Mouse (Mus musculus) frontal cortex, postnatal 25 days (tissue): ENCODE data around the gene Atox1.

Experiments
- DNase-seq, 2 experiments: peaks; one replicate each; pipeline ENCODE4 v3.0.0; 2022; ENCODE audit warnings: low spot score in 2 of 2

The Atox1 gene

DNA sequence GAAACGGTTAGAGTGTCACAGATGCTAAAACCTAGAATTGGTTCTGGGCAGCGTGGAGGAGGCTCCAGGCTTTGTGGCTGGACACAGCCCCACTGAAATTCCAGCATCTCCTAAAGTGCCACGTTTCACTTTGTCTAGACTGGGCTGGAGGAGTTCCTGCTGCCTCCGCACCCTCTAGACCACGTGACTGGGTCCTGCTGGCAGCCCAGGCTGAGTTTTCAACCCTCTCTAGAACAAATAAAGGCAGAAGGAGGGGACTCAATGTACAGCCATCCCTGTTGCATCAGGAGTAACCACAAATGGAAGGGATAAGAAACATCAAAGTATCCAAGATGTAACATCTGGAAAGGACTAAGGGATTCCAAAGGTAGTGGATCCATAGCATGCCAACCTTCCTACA is 46.7 kb downstream of the Atox1 start:
- no peak for DNase-seq

DNA sequence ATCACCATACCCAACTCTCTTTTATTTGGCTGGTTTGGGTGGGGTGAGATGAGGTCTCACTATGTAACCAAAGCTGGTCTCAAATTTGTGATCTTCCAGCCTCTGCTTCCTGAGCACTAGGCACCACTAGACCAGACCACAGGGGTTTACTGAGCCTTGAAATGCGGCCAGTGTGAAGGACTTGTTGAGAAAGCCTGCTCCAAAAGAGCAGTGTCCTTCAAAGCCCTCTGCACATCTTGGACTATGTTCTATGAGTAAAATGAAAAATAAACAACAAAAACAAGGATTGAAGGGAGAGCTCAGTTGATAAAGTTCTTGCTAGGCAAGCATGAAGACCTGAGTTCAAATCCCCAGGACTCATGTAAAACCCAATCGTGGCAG is 47.6 kb downstream of the Atox1 start:
- DNase-seq, result no peak

DNA sequence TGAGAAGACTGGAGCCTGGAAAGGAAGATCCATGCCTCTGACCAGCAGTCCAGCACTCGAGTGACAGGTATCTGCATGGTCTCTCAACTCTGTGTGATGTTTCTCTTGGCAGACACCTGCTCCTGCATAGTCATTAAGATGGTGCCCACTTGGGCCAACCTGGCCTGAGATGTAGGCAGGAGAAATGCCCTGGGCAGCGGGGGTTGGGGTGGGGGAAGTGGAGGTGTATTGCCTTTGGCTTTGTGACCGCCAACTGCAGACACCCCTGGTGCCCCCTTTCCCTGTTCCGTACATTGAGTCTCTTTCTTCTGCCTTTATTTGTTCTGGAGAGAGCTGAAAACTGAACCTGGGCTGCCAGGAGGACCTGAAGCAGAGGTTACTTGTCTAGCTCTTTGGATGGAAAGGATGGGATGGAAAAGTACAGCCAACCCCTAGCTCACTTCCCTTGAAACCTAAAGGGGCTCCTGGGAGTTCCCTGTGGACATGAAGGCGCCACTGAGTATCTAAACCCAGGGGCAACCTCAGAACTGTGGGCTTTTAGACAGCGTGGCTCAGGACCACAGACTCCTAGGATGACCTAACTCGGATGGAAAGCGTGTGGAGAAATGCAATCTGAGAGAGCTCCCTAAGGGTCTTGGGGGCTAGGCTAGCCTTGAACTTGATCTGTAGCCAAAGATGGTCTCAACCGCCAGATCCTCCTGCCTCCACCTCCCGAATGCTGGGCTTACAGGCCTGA is 48.2 kb downstream of the Atox1 start:
- no peak for DNase-seq

DNA sequence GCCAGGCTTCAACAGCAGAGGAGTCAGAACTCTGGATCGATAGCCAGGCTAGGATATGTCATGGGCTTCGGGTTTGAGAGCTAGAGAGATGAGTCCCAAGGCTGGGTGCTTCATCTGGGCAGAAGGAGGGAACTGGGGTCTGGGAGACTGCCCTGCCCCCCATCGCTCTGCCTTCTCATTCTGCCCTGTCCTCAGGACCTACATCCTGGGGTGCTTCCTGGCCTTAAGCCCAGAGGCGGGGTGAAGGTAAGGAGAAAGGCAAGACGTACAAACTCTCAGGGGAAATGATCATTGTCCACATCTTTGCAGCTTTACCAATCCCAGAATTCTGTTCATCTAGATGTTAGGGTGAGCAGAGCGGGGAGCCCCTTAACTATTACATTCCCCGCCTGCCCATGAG is 49.0 kb downstream of the Atox1 start:
- no peak for DNase-seq

DNA sequence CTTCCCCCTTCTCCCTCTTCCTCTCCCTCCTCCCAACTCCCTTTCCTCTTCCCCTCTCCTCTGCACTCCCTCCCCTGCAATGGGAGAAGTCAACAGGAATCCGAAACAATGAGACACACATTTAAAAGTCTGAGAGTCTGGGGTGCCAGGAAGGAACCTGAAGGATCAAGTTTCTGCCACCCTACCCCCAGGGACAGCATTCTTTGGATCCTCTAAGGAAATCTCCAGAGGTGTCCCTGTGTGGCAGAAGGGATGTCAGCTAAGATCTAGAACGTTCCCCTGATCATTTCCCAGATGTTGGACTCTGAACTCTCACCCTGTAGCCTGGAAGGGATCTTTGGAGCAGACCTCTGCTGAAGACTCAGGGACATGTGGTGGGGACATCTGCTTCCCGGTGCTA is 50.5 kb downstream of the Atox1 start:
- DNase-seq, result no peak

DNA sequence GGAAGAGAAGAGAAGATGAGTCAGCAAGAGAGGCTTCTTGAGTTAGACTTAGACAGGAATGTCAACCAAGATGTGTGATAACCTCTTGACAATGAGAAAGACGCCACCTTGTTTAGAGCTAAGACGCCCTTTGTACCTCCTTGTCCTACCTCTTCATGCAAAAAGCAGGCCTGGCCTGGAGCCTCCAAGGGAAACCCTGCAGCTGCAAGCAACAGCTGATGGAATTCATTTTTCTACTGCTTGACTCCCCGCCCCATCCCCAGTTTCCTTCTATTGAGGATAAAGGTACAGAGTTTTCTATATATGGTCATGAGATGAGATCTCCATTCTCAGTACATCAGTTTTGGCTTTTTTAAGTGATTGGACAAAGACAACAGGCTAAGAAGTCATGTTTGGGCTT is 51.0 kb downstream of the Atox1 start:
- DNase-seq, result no peak

DNA sequence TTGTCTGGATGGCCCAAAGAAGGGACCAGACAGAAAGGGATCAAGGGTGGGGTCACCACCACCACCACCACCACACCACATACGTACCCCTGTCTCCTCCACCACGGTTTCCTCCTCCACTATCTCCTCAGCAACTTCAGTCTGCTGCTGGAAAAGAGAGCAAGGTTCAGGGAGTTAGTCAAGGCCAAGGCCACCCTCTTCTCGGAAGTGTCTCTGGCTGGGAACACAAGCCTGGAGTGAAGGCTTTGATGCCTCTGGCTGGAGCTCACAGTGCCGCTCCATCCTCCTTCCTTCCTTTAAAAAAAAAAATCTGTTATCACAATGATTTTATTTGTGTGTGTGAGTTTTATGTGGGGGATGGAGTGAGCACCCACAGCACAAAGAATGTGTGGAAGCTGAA is 53.9 kb downstream of the Atox1 start:
- DNase-seq, result no peak

DNA sequence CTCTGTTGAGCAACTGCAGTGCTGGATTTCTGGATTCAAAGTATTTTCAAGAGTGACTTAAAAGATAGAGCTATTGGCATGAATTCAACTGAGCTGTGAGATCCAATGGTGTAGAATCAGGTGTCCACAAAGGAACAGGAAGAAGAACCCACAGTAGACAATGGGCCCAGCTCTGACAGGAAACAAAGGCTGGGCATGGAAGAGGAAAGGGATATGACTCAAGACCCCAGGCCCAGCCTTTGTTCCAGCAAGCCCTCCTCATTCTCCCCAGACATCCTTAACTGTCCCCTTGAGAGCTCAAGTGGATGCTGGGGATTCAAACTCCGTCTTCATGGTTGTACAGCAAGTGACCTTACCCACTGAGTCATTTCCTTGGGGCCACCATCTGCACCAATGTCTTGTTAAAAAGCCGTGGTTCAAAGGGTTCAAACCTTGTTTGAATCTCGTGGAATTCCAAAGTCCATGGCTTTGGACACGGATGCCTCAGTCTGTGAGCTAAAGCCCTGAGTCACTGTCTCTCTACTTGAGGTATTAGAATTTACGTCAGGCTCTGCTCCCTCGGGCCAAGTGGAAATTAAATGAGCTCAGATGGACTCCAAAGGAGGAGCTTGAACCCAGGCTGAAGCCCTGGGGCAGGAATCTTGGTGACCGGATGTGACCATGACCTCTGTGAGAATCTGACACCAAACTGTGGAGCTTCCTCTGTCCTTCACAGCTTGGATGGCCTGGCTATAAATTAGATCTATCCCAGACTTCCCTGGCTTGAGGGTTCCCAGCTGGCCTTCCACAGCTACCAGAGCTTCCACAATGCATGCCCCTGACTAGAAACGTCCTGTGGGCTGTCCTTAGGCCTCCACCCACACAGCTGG is 55.2 kb downstream of the Atox1 start:
- no peak for DNase-seq

DNA sequence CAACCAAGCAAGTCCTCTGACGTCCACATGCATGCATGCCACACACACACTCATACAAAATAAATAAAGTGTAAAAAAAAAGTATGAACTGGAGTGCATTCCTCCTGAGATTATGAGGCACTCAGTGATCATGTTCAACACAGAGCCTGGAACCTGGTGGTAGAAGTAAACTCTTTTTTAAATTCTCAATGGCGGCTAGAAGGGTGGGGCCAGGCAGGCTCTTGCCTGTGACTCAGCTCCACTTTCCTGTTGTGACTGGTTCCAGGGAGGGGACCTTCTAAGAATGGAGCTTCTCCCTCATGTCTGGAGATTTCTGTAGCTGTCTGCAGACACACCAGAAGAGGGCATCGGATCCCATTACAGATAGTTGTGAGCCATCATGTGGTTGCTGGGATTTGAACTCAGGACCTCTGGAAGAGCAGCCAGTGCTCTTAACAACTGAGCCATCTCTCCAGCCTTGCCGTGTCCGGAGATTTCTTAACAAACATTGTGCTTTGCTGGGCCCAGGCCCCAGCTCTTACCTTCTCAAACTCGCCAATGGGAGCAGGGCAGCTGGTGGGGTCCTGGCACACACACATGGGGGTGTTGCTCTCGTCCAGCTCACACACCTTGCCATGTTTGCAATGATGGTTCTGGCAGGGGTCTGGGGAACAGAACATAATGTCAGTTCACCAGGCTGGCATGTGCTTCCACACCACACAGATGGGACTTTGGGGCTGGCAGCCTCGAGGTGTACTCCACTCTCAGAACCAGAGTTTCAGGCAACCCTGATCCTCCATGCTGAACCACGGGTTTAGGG is 56.2 kb downstream of the Atox1 start:
- no peak for DNase-seq

DNA sequence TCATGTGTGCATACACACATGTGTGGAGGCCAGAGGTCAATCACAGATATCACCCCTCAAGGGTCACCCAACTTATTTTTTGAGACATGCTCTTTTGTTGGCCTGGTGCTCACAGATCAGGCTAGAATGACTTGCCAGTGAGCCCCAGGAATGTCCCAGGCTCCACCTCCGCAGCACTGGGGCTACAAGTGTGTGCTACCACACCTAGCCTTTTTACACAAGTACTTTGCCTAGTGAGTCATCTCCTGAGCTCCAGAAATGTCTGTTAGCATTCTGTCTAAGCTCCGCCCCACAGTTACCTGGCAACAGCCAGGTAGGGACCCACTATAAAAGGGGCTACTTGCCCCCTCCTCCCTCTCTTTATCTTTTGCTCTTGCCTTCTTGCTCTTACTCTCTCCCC is 60.2 kb downstream of the Atox1 start:
- DNase-seq, result no peak

DNA sequence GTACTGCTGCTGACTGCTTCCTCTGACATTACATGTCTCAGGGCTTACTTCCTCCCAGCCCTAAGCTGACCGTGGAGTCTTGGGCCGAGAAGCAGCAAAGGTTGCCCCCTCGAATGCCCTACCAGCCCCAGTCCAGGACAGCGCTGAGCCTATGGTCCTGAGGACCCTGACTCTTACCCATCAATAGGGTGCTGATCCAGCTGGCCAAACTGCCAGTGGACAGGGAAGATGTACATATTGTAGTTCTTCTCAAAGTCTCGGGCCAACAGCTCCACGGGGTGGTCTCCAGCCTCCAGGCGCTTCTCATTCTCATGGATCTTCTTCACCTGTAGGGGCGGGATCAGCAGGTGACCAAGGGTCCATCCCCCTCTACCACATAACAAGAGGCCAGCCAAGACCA is 62.7 kb downstream of the Atox1 start:
- DNase-seq, result no peak

DNA sequence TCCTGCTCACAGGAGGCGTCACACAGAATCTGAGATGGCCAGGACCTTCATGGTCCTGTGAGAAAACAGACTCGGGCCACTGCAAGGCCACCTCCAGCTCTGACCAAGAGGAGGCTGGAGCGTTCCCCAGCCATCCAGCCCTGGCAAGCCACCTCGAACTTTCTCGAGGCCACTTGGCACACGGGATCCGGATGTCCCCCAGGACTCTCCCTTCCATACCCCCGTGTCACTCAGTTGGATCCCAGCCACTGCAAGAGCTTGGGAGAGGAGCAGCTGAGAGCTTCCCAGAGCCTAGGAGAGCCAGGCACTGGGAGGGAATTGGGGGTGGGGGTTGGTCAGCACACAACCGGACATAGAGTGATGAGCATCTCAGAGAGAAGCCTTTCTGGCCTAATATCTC is 63.6 kb downstream of the Atox1 start:
- DNase-seq, result no peak

DNA sequence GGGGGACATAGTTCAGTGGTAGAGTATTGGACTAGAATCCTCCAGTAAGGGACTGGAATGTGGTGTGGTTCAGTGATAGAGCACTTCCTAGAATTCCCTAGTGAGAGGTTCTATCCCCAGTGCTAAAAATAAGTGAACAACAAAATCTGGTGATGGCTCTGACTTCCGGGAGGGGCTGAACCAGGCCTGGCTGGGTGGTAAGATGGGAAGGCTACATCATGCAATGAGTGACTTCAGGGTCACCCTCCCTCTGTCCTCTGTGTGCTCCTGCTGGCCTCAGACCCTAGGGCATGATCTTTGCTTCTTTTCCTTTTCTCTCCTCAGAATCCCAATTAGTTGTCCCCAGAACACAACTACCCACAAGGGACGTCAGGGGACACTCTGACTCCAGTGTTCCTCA is 64.0 kb downstream of the Atox1 start:
- DNase-seq, result no peak
